Mouse (Mus musculus): ENCODE measurements around the gene Wdr46. TPM values are rescaled to one million over a fixed set of nuclear protein-coding genes. Genes with fewer than 3 reads are reported as not detected.
"Not testable (repeated sequence)": the region's sequence is repeated elsewhere in the genome, so short reads cannot be mapped to it uniquely, and the experiment has no call there.

Gene Wdr46
- total RNA-seq, 2 experiments from 2014 or later = 14.1 to 17.2 TPM

DNA sequence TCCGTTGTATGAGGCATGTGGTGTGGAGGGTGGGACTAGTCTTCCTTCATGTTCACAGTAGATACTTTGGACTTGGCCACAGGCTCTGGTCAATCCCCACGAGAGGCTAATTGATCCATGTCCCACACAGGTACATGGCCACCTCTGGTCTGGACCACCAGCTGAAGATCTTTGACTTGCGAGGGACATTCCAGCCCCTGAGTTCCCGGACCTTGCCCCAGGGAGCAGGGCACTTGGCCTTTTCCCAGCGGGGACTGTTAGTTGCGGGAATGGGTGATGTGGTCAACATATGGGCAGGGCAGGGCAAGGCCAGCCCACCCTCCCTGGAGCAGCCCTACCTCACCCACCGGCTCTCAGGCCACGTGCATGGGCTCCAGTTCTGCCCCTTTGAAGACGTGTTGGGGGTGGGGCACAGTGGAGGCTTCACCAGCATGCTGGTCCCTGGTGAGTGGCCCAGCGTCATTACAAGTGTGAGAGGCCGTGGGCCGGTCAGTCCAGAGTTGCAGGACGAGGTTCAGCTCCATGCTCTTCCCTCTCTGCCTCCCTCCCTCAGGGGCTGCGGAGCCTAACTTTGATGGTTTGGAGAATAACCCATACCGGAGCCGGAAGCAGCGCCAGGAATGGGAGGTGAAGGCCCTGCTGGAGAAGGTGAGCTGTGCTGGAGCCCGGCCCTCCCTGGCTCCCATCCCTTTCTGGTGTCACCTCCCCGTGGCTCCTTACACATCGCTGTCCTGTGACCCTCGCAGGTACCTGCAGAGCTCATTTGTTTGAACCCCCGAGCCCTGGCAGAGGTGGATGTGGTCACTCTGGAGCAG, 7.8 kb downstream of the Wdr46 start:
- no peak for DNase-seq (ENCODE audit: low spot score in 2 of 2)
- intact Hi-C loops (cut with DNase I) = no loop called here

DNA sequence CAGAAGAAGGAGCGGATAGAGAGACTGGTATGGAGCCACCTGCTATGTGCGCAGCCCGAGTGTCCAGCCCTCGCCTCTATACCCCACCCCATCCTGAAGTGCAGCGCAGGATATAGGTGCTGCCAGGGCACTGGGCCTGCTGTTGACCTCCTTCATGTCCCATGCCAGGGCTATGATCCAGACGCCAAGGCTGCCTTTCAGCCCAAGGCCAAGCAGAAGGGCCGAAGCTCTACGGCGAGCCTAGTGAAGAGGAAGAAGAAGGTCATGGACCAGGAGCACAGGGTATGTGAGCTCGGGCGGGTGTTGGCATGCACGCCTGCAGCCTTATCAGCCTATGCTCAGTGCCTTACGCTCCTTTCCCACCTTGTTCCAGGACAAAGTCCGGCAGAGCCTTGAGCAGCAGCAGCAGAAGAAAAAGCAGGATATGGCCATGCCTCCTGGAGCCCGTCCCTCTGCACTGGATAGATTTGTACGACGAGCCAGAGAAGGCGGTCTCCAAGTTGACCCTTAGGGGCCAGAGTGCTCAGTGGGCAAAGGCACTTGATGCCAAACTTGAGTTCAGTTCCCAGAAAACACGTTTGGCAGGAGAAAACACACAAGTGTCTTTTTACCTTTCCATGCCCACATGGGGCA, 8.6 kb downstream of the Wdr46 start:
- no peak for DNase-seq (ENCODE audit: low spot score in 2 of 2)
- intact Hi-C loops (cut with DNase I) = no loop called here

- intact Hi-C loops (cut with DNase I) = no loop called here
- no peak for DNase-seq (ENCODE audit: low spot score in 2 of 2)
Observed at GRCm38 (mm10) chr17:33950131-33950625, 9.7 kb downstream of the Wdr46 start.

DNA sequence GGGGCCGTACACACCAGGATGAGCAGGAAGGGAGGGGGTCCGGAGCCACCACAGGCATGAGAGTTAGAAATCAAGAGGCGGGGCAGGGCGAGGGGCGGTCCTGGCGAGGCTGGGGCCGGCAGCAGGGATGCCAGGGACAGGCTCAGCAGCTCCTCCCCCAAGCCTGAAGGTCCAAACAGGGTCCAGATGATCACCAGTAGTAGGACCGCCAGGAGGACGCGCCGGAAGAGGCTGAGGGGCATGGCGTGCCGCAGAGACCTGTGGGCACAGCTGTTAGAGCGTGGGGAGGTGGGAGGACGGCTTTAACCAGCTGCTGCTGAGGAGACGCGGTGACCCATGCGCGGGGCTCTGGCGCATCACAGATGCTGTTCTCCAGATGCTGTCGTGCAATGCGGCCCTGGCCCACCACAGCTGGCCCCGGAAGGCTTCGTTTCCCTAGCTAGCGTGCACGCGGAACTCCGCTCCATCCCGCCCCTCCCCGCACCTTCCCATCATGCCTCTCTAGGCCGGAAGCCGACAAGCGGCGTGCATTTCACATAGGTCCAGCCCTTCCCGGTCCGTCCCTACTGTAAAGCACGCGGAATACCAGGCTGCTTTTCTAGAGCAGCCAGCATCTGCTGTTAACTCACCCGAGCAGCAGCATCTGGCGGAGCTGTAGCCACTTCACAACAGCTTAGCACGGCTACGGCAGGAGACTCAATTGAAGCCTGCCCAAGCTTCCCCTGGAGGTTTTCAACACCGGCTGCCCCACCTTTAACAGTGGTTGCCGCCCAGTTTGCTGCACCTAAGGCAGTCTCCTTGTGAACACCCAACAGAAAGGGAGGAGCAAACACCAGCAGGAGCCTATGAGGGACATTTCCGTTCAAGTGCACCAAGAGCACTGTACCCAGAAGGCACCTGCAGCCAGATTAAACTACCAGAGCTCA, 10.8 kb downstream of the Wdr46 start, which contains the start of gene B3galt4:
TSS of gene B3galt4 (minus strand) at position 468 of the 926 bp plus-strand sequence.
- intact Hi-C loops (cut with DNase I) = no loop called here
- peak; percentile 83 to 86 for DNase-seq (ENCODE audit: low spot score in 2 of 2)

DNA sequence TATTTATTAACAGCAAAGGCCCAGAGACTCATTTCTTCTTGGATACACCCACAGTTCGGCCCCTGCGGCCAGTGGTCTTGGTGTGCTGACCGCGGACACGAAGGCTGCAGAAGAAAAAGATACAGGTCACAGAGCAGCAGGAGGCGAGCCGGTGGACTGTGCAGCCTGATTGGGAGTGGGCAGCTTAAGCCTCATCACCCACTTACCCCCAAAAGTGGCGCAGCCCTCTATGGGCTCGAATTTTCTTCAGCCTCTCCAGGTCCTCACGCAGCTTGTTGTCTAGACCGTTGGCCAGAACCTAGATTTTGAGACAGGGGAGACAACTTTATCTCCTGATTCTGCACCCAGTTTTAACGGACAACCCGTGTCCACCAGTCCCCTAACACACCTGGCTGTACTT, 11.6 kb downstream of the Wdr46 start:
- DNase-seq (ENCODE audit: low spot score in 2 of 2); intact Hi-C loops (cut with DNase I): not testable (repeated sequence)

DNA sequence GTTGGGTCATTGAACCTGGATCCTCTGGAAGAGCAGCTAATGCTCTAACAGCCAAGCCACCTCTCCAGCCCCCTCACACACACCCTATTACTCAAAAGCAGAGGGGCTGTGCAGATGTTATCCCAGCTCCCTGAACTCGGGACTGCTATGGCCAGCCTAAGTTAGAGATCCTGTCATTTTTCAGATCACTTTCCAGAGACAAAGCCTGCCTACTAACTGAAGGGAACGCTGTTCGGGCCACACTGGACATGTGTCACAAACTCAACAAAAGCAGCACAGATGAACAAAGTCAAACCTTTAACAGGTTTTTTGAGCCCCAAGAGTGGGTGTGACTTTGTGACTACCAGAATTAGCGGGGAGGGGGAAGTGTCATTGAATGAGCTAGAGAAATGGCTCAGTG, 12.4 kb downstream of the Wdr46 start:
- DNase-seq (ENCODE audit: low spot score in 2 of 2) = no peak
- intact Hi-C loops (cut with DNase I) = no loop called here

DNA sequence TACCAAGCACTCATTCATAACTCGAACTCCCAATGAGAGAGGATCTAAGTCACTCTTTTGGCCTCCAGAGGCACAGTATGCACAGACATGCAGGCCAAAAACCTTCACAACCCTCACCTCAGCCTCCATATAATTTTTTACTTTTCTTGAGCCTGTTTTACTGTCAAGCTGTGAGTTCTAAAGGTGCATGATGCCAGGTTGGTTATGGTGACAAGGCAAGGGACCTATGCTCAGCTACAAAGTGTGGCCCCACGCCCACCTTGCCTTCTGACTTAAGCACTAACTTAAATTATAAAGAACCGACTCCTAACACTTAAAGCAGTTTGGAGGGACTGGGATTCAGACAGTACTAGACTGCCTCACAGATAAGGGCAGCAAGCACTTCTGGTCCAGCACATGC, 12.8 kb downstream of the Wdr46 start:
- intact Hi-C loops (cut with DNase I) = no loop called here
- no peak for DNase-seq (ENCODE audit: low spot score in 2 of 2)

DNA sequence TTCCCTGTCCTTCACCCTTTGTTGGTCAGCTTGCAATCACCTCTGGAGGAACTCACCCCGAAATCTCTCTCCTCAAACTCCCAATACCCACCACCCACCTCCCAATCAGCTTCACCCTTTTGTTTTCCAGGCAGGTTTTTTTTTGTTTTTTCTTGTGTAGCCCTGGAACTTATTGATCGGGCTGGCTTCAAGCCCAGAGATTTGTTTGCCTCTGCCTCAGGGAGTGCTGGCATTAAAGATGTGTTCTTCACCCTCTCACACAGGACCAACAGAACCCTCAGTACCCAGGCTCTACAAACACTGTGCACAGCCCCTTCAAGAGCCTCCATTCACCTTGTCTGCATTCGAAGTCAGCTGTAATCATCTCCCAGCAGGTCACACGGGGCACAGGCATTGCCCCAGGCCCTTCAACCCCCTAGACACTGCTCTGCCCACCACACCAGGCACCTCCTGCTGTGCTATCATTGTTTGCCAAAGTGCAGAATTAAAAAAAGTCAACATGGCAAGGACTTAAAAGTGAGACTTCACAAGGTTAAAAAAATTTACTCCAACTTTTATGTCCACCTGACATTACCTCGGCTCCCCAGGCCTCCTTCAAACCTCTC, 13.6 kb downstream of the Wdr46 start:
- DNase-seq (ENCODE audit: low spot score in 2 of 2) = no peak
- intact Hi-C loops (cut with DNase I) = no loop called here

DNA sequence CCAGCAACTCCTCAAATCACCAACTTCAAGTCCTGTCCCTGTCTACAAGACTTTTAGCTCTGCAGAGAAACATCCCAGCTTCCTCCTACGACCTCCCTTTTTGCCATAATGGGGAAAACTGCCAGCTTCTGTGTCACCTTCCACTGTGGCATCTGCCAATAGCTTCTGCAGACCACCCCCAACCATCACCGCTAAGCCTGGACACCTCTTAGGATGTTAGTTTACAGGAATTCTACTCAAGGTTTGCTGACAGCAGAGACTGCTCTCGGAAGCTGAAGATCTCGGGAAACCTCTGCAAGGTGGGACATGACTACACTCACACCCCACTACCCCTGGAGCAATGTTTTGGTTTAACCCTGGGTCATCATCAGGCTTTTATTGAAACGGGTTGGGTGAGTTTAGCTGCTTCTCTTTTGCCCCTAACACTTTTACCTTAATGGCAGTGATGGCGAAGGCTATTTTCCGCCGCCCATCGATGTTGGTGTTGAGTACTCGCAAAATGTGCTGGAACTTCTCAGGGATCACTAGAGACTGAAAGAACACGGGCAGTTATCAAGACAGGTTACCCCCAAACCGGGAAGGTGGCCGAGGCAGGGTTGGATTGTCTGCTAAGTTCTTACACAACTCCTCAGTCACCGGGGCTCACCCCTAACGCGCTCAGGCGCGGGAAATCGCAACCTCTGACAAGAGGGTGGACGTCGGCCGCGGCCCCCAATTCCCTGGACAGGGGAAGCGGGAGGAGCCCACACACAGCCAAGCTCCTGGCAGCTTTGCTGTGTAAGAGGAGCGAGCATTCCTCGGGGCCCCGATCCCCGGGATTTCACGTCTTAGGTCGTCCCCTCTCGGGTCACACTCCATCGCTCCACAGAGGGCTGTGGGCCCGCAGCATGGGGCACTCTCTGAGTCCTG, 14.4 kb downstream of the Wdr46 start:
- no peak for DNase-seq (ENCODE audit: low spot score in 2 of 2)
- intact Hi-C loops (cut with DNase I) = loop anchor here (5.0 kb wide), 1 partner anchor 67 kb away; the partner anchor contains the start of gene Ring1

DNA sequence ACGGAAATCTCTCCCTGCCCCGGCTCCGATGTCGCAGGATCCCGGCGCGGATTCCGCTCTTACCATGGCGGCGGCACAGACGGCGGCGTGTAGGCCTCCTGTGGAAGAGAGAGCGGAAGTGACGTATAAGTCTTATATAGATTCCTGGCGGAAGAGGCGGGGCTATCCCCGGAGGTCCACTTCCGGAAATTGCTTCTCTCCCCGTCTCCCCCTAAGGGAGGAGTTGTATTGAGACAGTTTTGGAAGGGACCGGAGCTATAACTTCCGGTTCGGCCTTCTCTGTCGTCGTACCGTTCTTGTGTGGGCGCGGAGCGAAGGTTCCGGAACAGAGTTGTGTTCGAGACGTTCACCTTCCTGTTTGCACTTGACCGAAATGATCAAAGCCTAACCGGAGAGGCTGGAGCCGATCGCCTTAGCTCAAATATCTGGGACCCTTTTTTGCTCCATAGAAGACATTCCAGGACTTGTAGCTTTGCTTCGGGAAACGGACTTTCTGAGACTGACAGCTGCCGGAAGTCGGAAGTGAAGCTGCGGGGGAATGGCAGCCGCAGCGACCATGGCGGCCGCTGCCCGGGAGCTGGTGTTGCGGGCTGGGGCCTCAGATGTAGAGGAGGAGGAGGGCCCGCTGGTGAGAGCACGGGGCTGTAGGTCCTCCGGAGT, 15.2 kb downstream of the Wdr46 start, which contains the start of the genes Vps52 and Rps18:
TSS of gene Vps52 (plus strand) at position 258 of the 660 bp plus-strand sequence.
TSS of gene Rps18 (minus strand) at position 447 of the 660 bp plus-strand sequence.
- DNase-seq (ENCODE audit: low spot score in 2 of 2) = peak; percentile 97 to 99
- intact Hi-C loops (cut with DNase I) = loop anchor here (5.0 kb wide), 1 partner anchor 67 kb away; the partner anchor contains the start of gene Ring1

GRCm38 (mm10) chr17:33956336-33956735, 15.9 kb downstream of the Wdr46 start:
- DNase-seq (ENCODE audit: low spot score in 2 of 2) = no peak
- intact Hi-C loops (cut with DNase I) = loop anchor here (5.0 kb wide), 1 partner anchor 66 kb away; the partner anchor contains the start of gene Ring1

GRCm38 (mm10) chr17:33957493-33957892, 17.0 kb downstream of the Wdr46 start:
- intact Hi-C loops (cut with DNase I) = loop anchor here (5.0 kb wide), 1 partner anchor 65 kb away; the partner anchor contains the start of gene Ring1
- no peak for DNase-seq (ENCODE audit: low spot score in 2 of 2)

GRCm38 (mm10) chr17:33958451-33958850, 18.0 kb downstream of the Wdr46 start:
- DNase-seq (ENCODE audit: low spot score in 2 of 2) = peak in 1 of 2 experiments; percentile 2

GRCm38 (mm10) chr17:33959135-33959534, 18.7 kb downstream of the Wdr46 start:
- DNase-seq (ENCODE audit: low spot score in 2 of 2) = peak in 1 of 2 experiments; percentile 12
- intact Hi-C loops (cut with DNase I) = loop anchor here (5.0 kb wide), 1 partner anchor 63 kb away; the partner anchor contains the start of gene Ring1

More at GRCm38 (mm10) chr17:33958451-33958850, 18.0 kb downstream of the Wdr46 start:
- intact Hi-C loops (cut with DNase I) = loop anchor here (5.0 kb wide), 1 partner anchor 64 kb away; the partner anchor contains the start of gene Ring1

GRCm38 (mm10) chr17:33959948-33960347, 19.5 kb downstream of the Wdr46 start:
- no peak for DNase-seq (ENCODE audit: low spot score in 2 of 2)
- intact Hi-C loops (cut with DNase I) = loop anchor here (2.0 to 5.0 kb wide), 2 partner anchors 62 to 1319 kb away; partner anchors contain the start of gene Ring1

DNA sequence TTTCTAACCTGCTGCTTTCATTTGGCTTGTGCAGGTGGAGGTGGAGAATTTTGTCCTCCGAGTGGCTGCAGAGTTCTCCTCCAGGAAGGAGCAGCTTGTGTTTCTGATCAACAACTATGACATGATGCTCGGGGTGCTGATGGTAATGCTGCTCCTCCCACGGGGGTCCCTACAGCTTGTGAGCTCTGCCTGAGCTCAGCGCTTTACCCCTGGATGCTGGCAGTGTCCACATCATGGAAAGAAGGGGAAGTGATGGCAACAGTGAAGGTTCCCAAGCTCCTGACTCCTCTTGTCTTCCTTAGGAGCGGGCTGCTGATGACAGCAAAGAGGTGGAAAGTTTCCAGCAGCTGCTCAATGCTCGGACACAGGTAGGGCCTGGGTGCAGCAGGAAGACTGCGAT, 22.4 kb downstream of the Wdr46 start:
- intact Hi-C loops (cut with DNase I) = no loop called here
- DNase-seq (ENCODE audit: low spot score in 2 of 2) = peak in 1 of 2 experiments; percentile 2
